Mouse (Mus musculus): ENCODE results near the gene Ppp1r14d. TPM values are rescaled to one million over a fixed set of nuclear protein-coding genes. Genes with fewer than 3 reads are reported as not detected.

Gene Ppp1r14d
- polyA plus RNA-seq, 1 experiment: not detected

DNA sequence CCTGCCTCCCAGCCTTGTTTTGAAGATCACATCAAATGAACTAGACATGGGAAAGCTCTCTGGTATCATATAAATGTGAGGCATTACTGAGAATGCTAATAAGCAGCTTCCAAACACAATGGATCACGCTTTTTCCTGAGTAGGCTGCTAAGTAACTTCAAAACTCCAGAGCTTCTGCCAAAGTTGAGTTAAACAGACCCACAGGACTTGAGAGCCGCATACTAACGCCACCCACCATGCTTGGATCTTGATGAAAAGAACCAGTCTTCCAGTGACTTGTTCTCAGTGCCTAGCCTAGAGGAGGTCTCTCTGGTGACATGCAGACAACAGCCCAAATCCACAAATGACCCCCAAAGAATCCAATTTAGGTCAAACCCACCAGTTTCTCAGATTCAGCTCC, 30.8 kb downstream of the Ppp1r14d start:
- no peak overlapping the region for H3K27ac ChIP-seq (ENCODE audit: insufficient read depth, low read depth, low read length)
- peaks cover 14% of the 10 kb centered on the region for H3K4me1 ChIP-seq (ENCODE audit: control insufficient read depth, insufficient read depth, low read length)

GRCm38 (mm10) chr2:119198049-119198448, 31.7 kb downstream of the Ppp1r14d start:
- H3K4me3 ChIP-seq (ENCODE audit: insufficient read depth, low read length): no peak overlapping the region
- peaks cover 6% of the 10 kb centered on the region for H3K4me1 ChIP-seq (ENCODE audit: control insufficient read depth, insufficient read depth, low read length)
- TF ChIP-seq CTCF (IDR thresholded peaks at IDR 0.05; ENCODE audit: low read depth, low read length) (no peak), POLR2A (IDR thresholded peaks at IDR 0.05; ENCODE audit: borderline replicate concordance, low read depth, low read length) (no peak)
- no peak overlapping the region for H3K27ac ChIP-seq (ENCODE audit: insufficient read depth, low read depth, low read length)

More for the DNA sequence above, 30.8 kb downstream of the Ppp1r14d start:
- H3K4me3 ChIP-seq (ENCODE audit: insufficient read depth, low read length): no peak overlapping the region
- TF ChIP-seq POLR2A (IDR thresholded peaks at IDR 0.05; ENCODE audit: borderline replicate concordance, low read depth, low read length): no peak
- no peak for TF ChIP-seq CTCF (IDR thresholded peaks at IDR 0.05; ENCODE audit: low read depth, low read length)

- Histone ChIP-seq H3K27ac (ENCODE audit: insufficient read depth, low read depth, low read length) (no peak overlapping the region), H3K4me1 (ENCODE audit: control insufficient read depth, insufficient read depth, low read length) (peaks cover under 1% of the 10 kb centered on the region; the same call in 1 of the 2 replicates), H3K4me3 (ENCODE audit: insufficient read depth, low read length) (no peak overlapping the region)
- TF ChIP-seq POLR2A (IDR thresholded peaks at IDR 0.05; ENCODE audit: borderline replicate concordance, low read depth, low read length) (no peak), CTCF (IDR thresholded peaks at IDR 0.05; ENCODE audit: low read depth, low read length) (no peak)
Observed at GRCm38 (mm10) chr2:119197493-119197892, 32.2 kb downstream of the Ppp1r14d start.

DNA sequence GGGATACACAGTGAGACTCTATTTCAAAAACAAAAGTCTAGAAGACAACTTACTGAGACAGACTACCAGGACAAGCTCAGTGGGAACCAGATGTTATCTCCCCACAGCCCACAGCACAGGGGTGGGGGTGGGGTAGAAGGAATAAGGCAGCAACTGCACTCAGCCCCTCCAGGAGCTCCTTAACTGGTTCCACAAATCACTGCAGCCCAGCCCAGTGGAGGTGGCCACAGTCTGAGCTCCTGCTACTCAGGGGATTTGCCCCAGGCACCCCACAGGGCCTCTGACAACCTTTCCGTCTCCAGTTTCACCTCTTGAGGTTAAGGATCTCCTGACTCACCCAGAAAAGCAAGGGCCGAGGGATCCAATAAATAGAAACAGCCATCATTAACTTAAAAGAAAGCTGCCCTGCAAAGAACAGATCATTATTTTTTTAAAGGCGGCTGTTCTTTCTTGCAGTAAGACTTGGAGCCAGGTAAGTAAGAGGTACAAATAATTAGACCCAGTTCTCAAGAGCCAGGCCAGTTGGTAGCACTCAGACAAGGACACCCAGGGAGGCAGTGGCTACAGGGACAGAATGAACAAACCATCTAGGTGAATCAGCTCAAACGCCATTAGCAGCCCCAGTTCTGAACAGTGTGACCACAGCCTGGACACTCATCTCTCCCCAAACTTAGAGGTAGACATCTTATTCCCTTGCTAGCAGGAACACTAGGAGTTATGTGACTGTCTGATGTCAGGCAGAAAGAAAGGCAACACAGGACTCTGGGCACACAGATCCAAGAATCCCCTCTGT, 33.2 kb downstream of the Ppp1r14d start:
- H3K4me3 ChIP-seq (ENCODE audit: insufficient read depth, low read length): no peak overlapping the region
- H3K4me1 ChIP-seq (ENCODE audit: control insufficient read depth, insufficient read depth, low read length): no peaks in the 10 kb centered on the region
- TF ChIP-seq CTCF (IDR thresholded peaks at IDR 0.05; ENCODE audit: low read depth, low read length) (no peak), POLR2A (IDR thresholded peaks at IDR 0.05; ENCODE audit: borderline replicate concordance, low read depth, low read length) (no peak)
- no peak overlapping the region for H3K27ac ChIP-seq (ENCODE audit: insufficient read depth, low read depth, low read length)

- no peak overlapping the region for H3K27ac ChIP-seq (ENCODE audit: insufficient read depth, low read depth, low read length)
- no peak overlapping the region for H3K4me3 ChIP-seq (ENCODE audit: insufficient read depth, low read length)
- TF ChIP-seq CTCF (IDR thresholded peaks at IDR 0.05; ENCODE audit: low read depth, low read length): no peak
- no peak for TF ChIP-seq POLR2A (IDR thresholded peaks at IDR 0.05; ENCODE audit: borderline replicate concordance, low read depth, low read length)
- H3K4me1 ChIP-seq (ENCODE audit: control insufficient read depth, insufficient read depth, low read length): peaks cover under 1% of the 10 kb centered on the region; the same call in 1 of the 2 replicates
Observed at GRCm38 (mm10) chr2:119194140-119194539, 35.6 kb downstream of the Ppp1r14d start.

DNA sequence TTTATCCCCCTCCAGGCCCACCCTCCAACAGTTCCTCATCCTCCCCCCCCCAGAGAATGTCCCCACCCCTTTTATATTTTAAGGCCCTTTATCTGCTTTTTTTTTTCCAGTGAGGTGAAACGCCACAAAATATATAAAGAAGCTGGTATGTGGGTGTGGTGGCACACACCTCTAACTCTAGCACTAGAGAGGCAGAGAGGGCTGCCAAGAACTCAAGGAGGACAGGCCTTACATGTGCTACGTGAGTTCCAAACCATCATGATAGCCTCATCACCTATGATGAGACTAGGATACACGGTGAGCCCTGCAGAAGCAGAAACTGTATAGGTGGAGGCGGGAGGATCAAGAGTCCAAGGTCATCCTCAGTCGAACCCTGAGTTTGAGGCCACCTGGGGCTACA, 38.7 kb downstream of the Ppp1r14d start:
- Histone ChIP-seq H3K4me3 (ENCODE audit: insufficient read depth, low read length) (no peak overlapping the region), H3K4me1 (ENCODE audit: control insufficient read depth, insufficient read depth, low read length) (peaks cover 3% of the 10 kb centered on the region; the same call in 1 of the 2 replicates), H3K27ac (ENCODE audit: insufficient read depth, low read depth, low read length) (no peak overlapping the region)
- TF ChIP-seq CTCF (IDR thresholded peaks at IDR 0.05; ENCODE audit: low read depth, low read length): no peak
- no peak for TF ChIP-seq POLR2A (IDR thresholded peaks at IDR 0.05; ENCODE audit: borderline replicate concordance, low read depth, low read length)

GRCm38 (mm10) chr2:119189029-119189710, 40.5 kb downstream of the Ppp1r14d start:
- peaks cover 3% of the 10 kb centered on the region; the same call in 1 of the 2 replicates for H3K4me1 ChIP-seq (ENCODE audit: control insufficient read depth, insufficient read depth, low read length)
- peak overlapping the region; percentile 19; the same call in 1 of the 2 replicates for H3K4me3 ChIP-seq (ENCODE audit: insufficient read depth, low read length)
- no peak overlapping the region for H3K27ac ChIP-seq (ENCODE audit: insufficient read depth, low read depth, low read length)
- TF ChIP-seq POLR2A (IDR thresholded peaks at IDR 0.05; ENCODE audit: borderline replicate concordance, low read depth, low read length) (no peak), CTCF (IDR thresholded peaks at IDR 0.05; ENCODE audit: low read depth, low read length) (peak; percentile 74)

- H3K4me1 ChIP-seq (ENCODE audit: control insufficient read depth, insufficient read depth, low read length): no peaks in the 10 kb centered on the region
- H3K4me3 ChIP-seq (ENCODE audit: insufficient read depth, low read length): no peak overlapping the region
- H3K27ac ChIP-seq (ENCODE audit: insufficient read depth, low read depth, low read length): no peak overlapping the region
- no peak for TF ChIP-seq POLR2A (IDR thresholded peaks at IDR 0.05; ENCODE audit: borderline replicate concordance, low read depth, low read length)
- TF ChIP-seq CTCF (IDR thresholded peaks at IDR 0.05; ENCODE audit: low read depth, low read length): no peak
Observed at GRCm38 (mm10) chr2:119182914-119183313, 46.8 kb downstream of the Ppp1r14d start.

DNA sequence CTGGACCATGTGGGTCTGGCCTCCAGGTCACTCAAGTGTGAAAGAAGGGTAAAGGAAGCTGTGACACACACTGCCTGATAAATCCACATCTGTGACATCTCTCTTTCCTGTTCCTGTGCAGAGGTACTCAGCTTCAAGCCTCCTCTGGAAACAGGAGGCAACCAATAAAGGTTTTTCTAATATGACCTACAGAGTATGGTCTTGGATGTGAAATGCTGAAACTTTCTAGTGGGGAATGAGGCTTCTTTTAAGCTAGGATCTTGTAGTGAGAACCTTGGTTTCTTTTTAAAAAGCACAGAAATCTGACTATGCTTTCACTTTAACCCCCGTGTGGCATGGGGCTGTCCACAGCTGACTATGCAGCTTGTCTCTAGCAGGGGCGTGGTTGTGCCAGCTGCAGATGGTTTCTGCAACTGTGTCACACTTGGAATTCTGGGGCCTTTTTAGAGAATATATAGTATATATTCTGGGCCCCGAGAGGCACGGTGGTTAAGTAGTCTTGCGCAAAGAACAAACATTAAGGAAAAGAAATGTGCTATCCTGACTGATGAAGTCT, 52.2 kb downstream of the Ppp1r14d start:
- Histone ChIP-seq H3K27ac (ENCODE audit: insufficient read depth, low read depth, low read length) (no peak overlapping the region), H3K4me3 (ENCODE audit: insufficient read depth, low read length) (no peak overlapping the region), H3K4me1 (ENCODE audit: control insufficient read depth, insufficient read depth, low read length) (peaks cover 9% of the 10 kb centered on the region)
- no peak for TF ChIP-seq CTCF (IDR thresholded peaks at IDR 0.05; ENCODE audit: low read depth, low read length)
- TF ChIP-seq POLR2A (IDR thresholded peaks at IDR 0.05; ENCODE audit: borderline replicate concordance, low read depth, low read length): no peak

Data from bone marrow macrophage, adult 2 months (primary cell).